Mouse (Mus musculus): ENCODE data around the gene Pld2.

DNA sequence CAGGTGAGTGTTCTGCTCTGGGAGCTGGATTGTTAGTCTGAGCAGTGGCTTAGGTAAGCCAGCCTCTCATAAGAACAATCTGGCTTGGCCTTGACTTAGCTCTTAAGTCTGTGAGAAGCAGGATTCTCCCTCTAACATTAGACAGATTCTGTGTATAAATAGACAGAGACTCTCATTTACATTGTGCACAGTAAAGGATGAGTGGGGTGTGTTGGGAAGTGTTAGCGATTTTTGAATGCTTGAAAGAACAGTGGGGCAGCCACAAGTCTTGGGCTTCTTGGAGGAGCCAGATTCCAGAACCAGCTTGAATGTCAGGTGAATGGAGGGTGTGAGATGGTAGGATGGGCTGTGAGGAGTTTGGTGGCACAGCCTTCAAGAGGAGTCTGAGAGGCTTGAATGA, 31.8 kb downstream of the Pld2 start:
- TF ChIP-seq CTCF (IDR thresholded peaks at IDR 0.05; ENCODE audit: insufficient read depth, low read depth, low read length) (no peak), POLR2A (IDR thresholded peaks at IDR 0.05; ENCODE audit: insufficient read depth, low read depth, low read length) (no peak)
